8 mouse cellular contexts compared by ENCODE assay signal in the genomic region with DNA sequence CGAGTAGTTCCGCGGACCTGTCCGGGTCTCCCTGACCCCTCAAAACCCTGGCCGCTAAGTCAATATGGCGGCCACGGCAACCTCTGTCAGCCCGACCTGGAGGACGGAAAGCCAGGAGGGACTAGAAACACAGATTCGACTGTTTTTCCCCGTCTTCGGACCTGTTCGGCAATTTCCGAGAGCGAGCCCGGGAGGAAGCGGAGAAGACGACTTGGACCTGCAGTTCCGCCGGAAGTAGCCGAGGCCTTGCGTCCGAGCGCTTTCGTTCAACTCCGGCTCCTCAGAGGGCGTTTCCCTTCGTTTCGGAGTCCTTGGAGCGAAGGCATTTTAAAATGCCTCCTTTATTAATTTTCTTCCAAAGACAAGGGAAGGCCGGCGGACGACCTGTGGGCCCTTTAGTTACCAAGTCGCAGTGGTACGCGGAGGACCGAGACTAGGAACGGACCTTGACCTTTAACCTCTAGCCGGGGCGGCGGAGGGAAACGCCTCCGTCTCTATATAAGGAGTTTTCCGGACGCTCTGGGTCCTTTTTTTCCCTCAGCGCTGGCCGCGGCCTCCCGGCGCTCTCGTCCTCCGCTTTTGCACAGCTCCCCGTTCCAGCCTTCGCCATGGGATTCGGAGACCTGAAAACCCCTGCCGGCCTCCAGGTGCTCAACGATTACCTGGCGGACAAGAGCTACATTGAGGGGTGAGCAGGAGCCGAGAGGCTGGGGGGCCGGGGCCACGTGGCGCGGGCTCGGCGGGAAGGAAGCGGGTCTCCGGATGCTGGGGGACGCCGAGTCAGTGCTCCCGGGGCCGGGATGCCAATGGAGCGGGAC. TPM values are rescaled to one million over a fixed set of nuclear protein-coding genes. Genes with fewer than 3 reads are reported as not detected.
DNase-seq lines count a peak whose midpoint lies in the region; ATAC-seq lines count a peak whose summit lies in the region.

TSS of gene Eef1b2 (plus strand) at position 222 of the 818 bp plus-strand sequence.
TSS of gene Ndufs1 (minus strand) at position 230 of the 818 bp plus-strand sequence.

- DNase-seq in c-Kit-negative CD71-positive TER-119-positive erythroid progenitor cells, embryonic 14.5 days (ENCODE audit: low read depth, low spot score) = peak; percentile 86
- peak; percentile 97 for DNase-seq in fibroblast of lung, adult 2 months (ENCODE audit: low read depth)
- peak; percentile 99 for DNase-seq in kidney, postnatal 14 days
- peak; percentile 90 for DNase-seq in liver, embryonic 13.5 days
- peak; percentile 97 for DNase-seq in neural tube, embryonic 10.5 days (ENCODE audit: extremely low spot score, low spot score)

- H3K4me3 ChIP-seq in heart, embryonic 14.5 days (ENCODE audit: control insufficient read depth in 1 of 2, insufficient read depth in 1 of 2, low read depth in 1 of 2, low read length in 2 of 2) = peak within 1 kb of the TSS; percentile 81 to 90
- peak within 1 kb of the TSS; percentile 97 for H3K4me3 ChIP-seq in liver, embryonic 13.5 days (replicated peaks)
- peak within 1 kb of the TSS; percentile 92 for H3K4me3 ChIP-seq in stomach, embryonic 16.5 days (replicated peaks; ENCODE audit: low read length)

- H3K9me3 ChIP-seq in heart, embryonic 14.5 days (ENCODE audit: control insufficient read depth, low read length) = no peaks in the 10 kb centered on the region
- no peaks in the 10 kb centered on the region for H3K9me3 ChIP-seq in liver, embryonic 13.5 days (replicated peaks)
- no peaks in the 10 kb centered on the region for H3K9me3 ChIP-seq in stomach, embryonic 16.5 days (replicated peaks; ENCODE audit: control insufficient read depth, low read length)

- peak within 1 kb of the TSS; percentile 98 for H3K9ac ChIP-seq in heart, embryonic 14.5 days (ENCODE audit: low read length)
- H3K9ac ChIP-seq in liver, embryonic 13.5 days = peak within 1 kb of the TSS; percentile 97
- peak within 1 kb of the TSS; percentile 93 for H3K9ac ChIP-seq in stomach, embryonic 16.5 days (ENCODE audit: low read length)

- ATAC-seq in CD4-positive, CD25-positive, alpha-beta regulatory T cell, adult 4 months = peak; percentile 83
- ATAC-seq in heart, embryonic 14.5 days (ENCODE audit: insufficient number of reproducible peaks, insufficient read depth, low FRiP score, low read depth) = peak; percentile 86
- ATAC-seq in liver, embryonic 13.5 days (ENCODE audit: low read depth) = peak; percentile 84
- peak; percentile 91 for ATAC-seq in stomach, embryonic 16.5 days (ENCODE audit: insufficient read depth, low FRiP score)

- no peaks in the 10 kb centered on the region for H3K27me3 ChIP-seq in heart, embryonic 14.5 days (ENCODE audit: control insufficient read depth, insufficient read depth, low read length)
- H3K27me3 ChIP-seq in liver, embryonic 13.5 days = no peaks in the 10 kb centered on the region
- H3K27me3 ChIP-seq in stomach, embryonic 16.5 days (ENCODE audit: control insufficient read depth, insufficient read depth, low read length) = no peaks in the 10 kb centered on the region

- peak within 1 kb of the TSS; percentile 94 to 95 for H3K27ac ChIP-seq in heart, embryonic 14.5 days (replicated peaks in 1 of 2; ENCODE audit: control insufficient read depth in 1 of 2, insufficient read depth in 1 of 2, low read depth in 2 of 2, low read length in 2 of 2)
- peak within 1 kb of the TSS; percentile 87 for H3K27ac ChIP-seq in liver, embryonic 13.5 days
- H3K27ac ChIP-seq in stomach, embryonic 16.5 days (ENCODE audit: low read length) = peak within 1 kb of the TSS; percentile 93

- peaks cover 2 to 22% of the 10 kb centered on the region in 2 experiments; a peak in 3 of 4 replicates for H3K4me1 ChIP-seq in heart, embryonic 14.5 days (ENCODE audit: control insufficient read depth in 2 of 2, insufficient read depth in 2 of 2, low read length in 2 of 2)
- peaks cover 34% of the 10 kb centered on the region for H3K4me1 ChIP-seq in liver, embryonic 13.5 days (replicated peaks)
- H3K4me1 ChIP-seq in stomach, embryonic 16.5 days (ENCODE audit: control insufficient read depth, insufficient read depth, low read length) = peaks cover 21% of the 10 kb centered on the region

- H3K4me2 ChIP-seq in heart, embryonic 14.5 days (ENCODE audit: low read length) = peak within 1 kb of the TSS; percentile 77
- peak within 1 kb of the TSS; percentile 87 for H3K4me2 ChIP-seq in liver, embryonic 13.5 days
- H3K4me2 ChIP-seq in stomach, embryonic 16.5 days (ENCODE audit: low read depth, low read length) = peak within 1 kb of the TSS; percentile 92

- under 1% methylated on average over 72 of the region's 72 CpGs for WGBS in heart, embryonic 14.5 days
- WGBS in liver, embryonic 13.5 days (ENCODE audit: insufficient replicate concordance) = under 1% methylated on average over 72 of the region's 72 CpGs
- under 1% methylated on average over 72 of the region's 72 CpGs for WGBS in stomach, embryonic 16.5 days

- peaks cover 52% of the 10 kb centered on the region for H3K36me3 ChIP-seq in heart, embryonic 14.5 days (ENCODE audit: control insufficient read depth, insufficient read depth, low read length)
- peaks cover 35% of the 10 kb centered on the region for H3K36me3 ChIP-seq in liver, embryonic 13.5 days
- peaks cover 16% of the 10 kb centered on the region; the same call in 1 of the 2 replicates for H3K36me3 ChIP-seq in stomach, embryonic 16.5 days (ENCODE audit: control insufficient read depth, insufficient read depth, low read length)

RNA-seq across cellular contexts. Expression of gene Eef1b2, which starts in this region (rescaled TPM):
- 1,000 to 10,000 TPM in 1 of 2 experiments, 100 to 1,000 TPM in 1; 903 to 1,182 TPM for polyA plus RNA-seq in CD4-positive, CD25-positive, alpha-beta regulatory T cell, adult 4 months (2017; shearing (Covaris generic))
- 358 and 403 TPM in 2 replicates for polyA plus RNA-seq in heart, embryonic 14.5 days (2014; fragmentation: Nextera tagmentation; extraction: Ambion mirVana)
- polyA plus RNA-seq in liver, embryonic 13.5 days (2015; fragmentation: Nextera tagmentation; extraction: Ambion mirVana) = 368 and 385 TPM in 2 replicates
- 464 and 508 TPM in 2 replicates for polyA plus RNA-seq in stomach, embryonic 16.5 days (2015; fragmentation: Nextera tagmentation; extraction: Ambion mirVana)

RNA-seq across cellular contexts. Expression of gene Ndufs1, which starts in this region (rescaled TPM):
- 100 to 1,000 TPM; 110 to 114 TPM for polyA plus RNA-seq in CD4-positive, CD25-positive, alpha-beta regulatory T cell, adult 4 months (2017; shearing (Covaris generic))
- polyA plus RNA-seq in heart, embryonic 14.5 days (2014; fragmentation: Nextera tagmentation; extraction: Ambion mirVana) = 382 and 415 TPM in 2 replicates
- 120 and 139 TPM in 2 replicates for polyA plus RNA-seq in liver, embryonic 13.5 days (2015; fragmentation: Nextera tagmentation; extraction: Ambion mirVana)
- polyA plus RNA-seq in stomach, embryonic 16.5 days (2015; fragmentation: Nextera tagmentation; extraction: Ambion mirVana) = 132 and 137 TPM in 2 replicates

Comparison
In these comparisons a context has a peak if more than half of its experiments do, and no peak if none do; other contexts are left out.
1. Peak in every context shown above with its lines: DNase-seq, ATAC-seq, H3K4me3 ChIP-seq and H3K27ac ChIP-seq.